Comparison of ENCODE assay signal across 38 mouse cellular contexts in the genomic region with DNA sequence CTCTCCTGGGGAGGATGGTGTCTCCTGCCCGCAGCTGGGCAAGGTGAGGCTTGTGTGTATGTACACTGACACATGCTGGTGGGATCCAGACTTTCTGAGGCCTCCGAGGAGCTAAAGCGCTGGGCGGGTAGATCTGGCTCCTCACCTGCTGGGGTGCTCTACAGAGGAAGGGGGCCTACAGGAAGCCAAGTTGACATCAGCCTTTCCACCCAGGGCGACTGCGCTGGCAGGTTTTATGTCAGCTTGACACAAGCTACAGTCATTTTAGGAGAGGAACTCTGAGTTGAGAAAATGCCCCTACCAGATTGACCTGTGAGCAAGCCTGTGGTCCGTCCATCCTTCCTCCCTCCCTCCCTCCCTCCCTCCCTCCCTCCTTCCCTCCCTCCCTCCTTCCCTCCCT. TPM values are rescaled to one million over a fixed set of nuclear protein-coding genes. Genes with fewer than 3 reads are reported as not detected.
"Had no signal": no experiment of that assay in that cellular context is flagged by ENCODE, and none has a peak within 500 bp of the region (broad histone marks: within the 10 kb centered on the region; RNA-seq: fewer than 3 reads in every experiment).

No protein-coding gene starts in this region.

- DNase-seq: gastrocnemius, adult 2 months; gastrocnemius, postnatal 10 days; gastrocnemius, postnatal 25 days; heart, adult 18-20 months; heart, postnatal 10 days; heart, postnatal 4 days; kidney, adult 18-20 months; kidney, adult 8-10 months; kidney, postnatal 10 days; kidney, postnatal 25 days; kidney, postnatal 4 days; layer of hippocampus, postnatal 36 days; left cerebral cortex, postnatal 4 days had no signal

- H3K4me3 ChIP-seq: gastrocnemius, adult 2 months; heart, embryonic 10.5 days; heart, embryonic 12.5 days; hindbrain, embryonic 10.5 days; hindbrain, embryonic 12.5 days; intestine, embryonic 15.5 days; layer of hippocampus, adult 2 months; limb, embryonic 13.5 days; limb, embryonic 15.5 days; liver, embryonic 12.5 days had no signal

- H3K4me1 ChIP-seq: heart, embryonic 10.5 days; heart, embryonic 12.5 days; intestine, embryonic 15.5 days; limb, embryonic 13.5 days; limb, embryonic 15.5 days; liver, embryonic 12.5 days had no signal

- ATAC-seq: hindbrain, embryonic 16.5 days; intestine, embryonic 15.5 days; intestine, postnatal 0 days; liver, embryonic 12.5 days had no signal

- H3K27ac ChIP-seq: gastrocnemius, adult 2 months; heart, embryonic 10.5 days; hindbrain, embryonic 10.5 days; hindbrain, embryonic 12.5 days; hindbrain, embryonic 14.5 days; intestine, embryonic 15.5 days; layer of hippocampus, adult 2 months; limb, embryonic 13.5 days; limb, embryonic 15.5 days; liver, embryonic 12.5 days had no signal

- H3K27me3 ChIP-seq: heart, embryonic 12.5 days; hindbrain, embryonic 12.5 days; intestine, embryonic 15.5 days; limb, embryonic 13.5 days; limb, embryonic 15.5 days; liver, embryonic 12.5 days had no signal

- H3K9ac ChIP-seq: heart, embryonic 12.5 days; hindbrain, embryonic 12.5 days; hindbrain, embryonic 14.5 days; intestine, embryonic 15.5 days; limb, embryonic 13.5 days; limb, embryonic 15.5 days; liver, embryonic 12.5 days had no signal

- H3K9me3 ChIP-seq: heart, embryonic 10.5 days; hindbrain, embryonic 10.5 days; hindbrain, embryonic 12.5 days; intestine, embryonic 15.5 days; limb, embryonic 13.5 days; limb, embryonic 15.5 days; liver, embryonic 12.5 days had no signal

- H3K36me3 ChIP-seq: heart, embryonic 10.5 days; heart, embryonic 12.5 days; intestine, embryonic 15.5 days; limb, embryonic 13.5 days; limb, embryonic 15.5 days; liver, embryonic 12.5 days had no signal

- H3K4me2 ChIP-seq: heart, embryonic 12.5 days; hindbrain, embryonic 12.5 days; hindbrain, embryonic 14.5 days; intestine, embryonic 15.5 days; limb, embryonic 13.5 days; limb, embryonic 15.5 days; liver, embryonic 12.5 days had no signal

RNA-seq across cellular contexts. Expression of gene Svop, which starts 29.7 kb away (rescaled TPM):
- total RNA-seq: gastrocnemius, adult 2 months; gastrocnemius, postnatal 25 days; gastrocnemius, postnatal 4 days; granulocyte monocyte progenitor cell, adult 5-6 weeks; heart, adult 18-20 months; heart, adult 8-10 months; heart, postnatal 10 days; heart, postnatal 25 days; liver, adult 2 months had no signal
- polyA plus RNA-seq: kidney, embryonic 14.5 days; liver, adult 2 months; liver, embryonic 12.5 days had no signal

RNA-seq across cellular contexts. Expression of gene Dao, which starts 58.2 kb away (rescaled TPM):
- total RNA-seq: gastrocnemius, adult 2 months; gastrocnemius, postnatal 10 days; gastrocnemius, postnatal 25 days; gastrocnemius, postnatal 4 days; granulocyte monocyte progenitor cell, adult 5-6 weeks; heart, adult 18-20 months; heart, adult 8-10 months; heart, postnatal 10 days; heart, postnatal 25 days; heart, postnatal 4 days; layer of hippocampus, adult 2 months; layer of hippocampus, postnatal 14 days; left cerebral cortex, adult 18-20 months; left cerebral cortex, postnatal 10 days; left cerebral cortex, postnatal 25 days; left cerebral cortex, postnatal 4 days; liver, adult 2 months had no signal
- polyA plus RNA-seq: heart, embryonic 10.5 days; heart, embryonic 12.5 days; heart, embryonic 14.5 days; heart, embryonic 16.5 days; hindbrain, embryonic 10.5 days; hindbrain, embryonic 12.5 days; hindbrain, embryonic 14.5 days; hindbrain, embryonic 16.5 days; limb, embryonic 11.5 days; limb, embryonic 13.5 days; limb, embryonic 15.5 days; liver, adult 2 months; liver, embryonic 12.5 days had no signal
